Mouse (Mus musculus) testis, adult 2 months (tissue): ENCODE measurements around the gene Atg101. TPM values are rescaled to one million over a fixed set of nuclear protein-coding genes. Genes with fewer than 3 reads are reported as not detected.
"Not testable (repeated sequence)": the region's sequence is repeated elsewhere in the genome, so short reads cannot be mapped to it uniquely, and the experiment has no call there.

Experiments
- H3K27ac ChIP-seq: fragments of 200-500 bp; 2 replicates; pipeline ENCODE4 v1.5.1; 2012; ENCODE audit warnings: low read depth, low read length; ENCODE audit not compliant: control insufficient read depth, insufficient read depth
- H3K27me3 ChIP-seq: fragments of 200-500 bp; 2 replicates; pipeline ENCODE4 v1.6.1; 2012; ENCODE audit warnings: mild to moderate bottlenecking, low read length, moderate library complexity; ENCODE audit not compliant: control insufficient read depth, insufficient read depth
- H3K36me3 ChIP-seq: fragments of 200-500 bp; 2 replicates; pipeline ENCODE4 v1.6.1; 2012; ENCODE audit warnings: mild to moderate bottlenecking, low read length; ENCODE audit not compliant: control insufficient read depth, insufficient read depth
- H3K4me1 ChIP-seq: fragments of 200-500 bp; 2 replicates; pipeline ENCODE4 v1.6.1; 2012; ENCODE audit warnings: low read length; ENCODE audit not compliant: control insufficient read depth, insufficient read depth
- H3K4me3 ChIP-seq: fragments of 200-500 bp; 2 replicates; pipeline ENCODE4 v1.5.1; 2012; ENCODE audit warnings: low read depth, mild to moderate bottlenecking, low read length, moderate library complexity, mixed read lengths; ENCODE audit not compliant: control insufficient read depth
- CTCF ChIP-seq: fragments of 200-500 bp; IDR thresholded peaks from 2 replicates; pipeline ENCODE4 v1.5.1; 2012; ENCODE audit warnings: low read depth, mild to moderate bottlenecking, inconsistent platforms, low read length, moderate library complexity; ENCODE audit not compliant: control insufficient read depth, insufficient read depth, insufficient replicate concordance
- POLR2A ChIP-seq: fragments of 200-500 bp; IDR thresholded peaks from 2 replicates; pipeline ENCODE4 v1.6.1; 2012; ENCODE audit warnings: low read depth, mild to moderate bottlenecking, inconsistent platforms, low read length, moderate library complexity; ENCODE audit not compliant: control insufficient read depth
- polyA plus RNA-seq: library from polyadenylated mRNA; depleted of rRNA; stranded (reverse); fragments of >200 nt; gene quantifications from 2 replicates; pipeline ENCODE4 v1.2.3, GENCODE M21; 2012

The Atg101 gene
- polyA plus RNA-seq, 1 experiment: 17.5 TPM

GRCm38 (mm10) chr15:101323511-101323910, 39.4 kb downstream of the Atg101 start:
- no peak for TF ChIP-seq POLR2A
- TF ChIP-seq CTCF: no peak; the same call in 1 of the 2 replicates
- H3K36me3 ChIP-seq: no peaks in the 10 kb centered on the region
- peaks cover 16% of the 10 kb centered on the region for H3K4me1 ChIP-seq
- H3K27me3 ChIP-seq: no peaks in the 10 kb centered on the region
- H3K4me3 ChIP-seq: no peak overlapping the region
- H3K27ac ChIP-seq: no peak overlapping the region

GRCm38 (mm10) chr15:101324409-101324808, 40.3 kb downstream of the Atg101 start:
- peaks cover 16% of the 10 kb centered on the region for H3K4me1 ChIP-seq
- H3K27ac ChIP-seq, H3K36me3 ChIP-seq, H3K4me3 ChIP-seq, H3K27me3 ChIP-seq: not testable (repeated sequence)

- Histone ChIP-seq H3K4me1 (peaks cover 13% of the 10 kb centered on the region), H3K4me3 (no peak overlapping the region), H3K27ac (no peak overlapping the region), H3K27me3 (no peaks in the 10 kb centered on the region), H3K36me3 (no peaks in the 10 kb centered on the region)
- TF ChIP-seq CTCF (no peak), POLR2A (no peak)
Observed at GRCm38 (mm10) chr15:101325991-101326534, 42.0 kb downstream of the Atg101 start.

GRCm38 (mm10) chr15:101327282-101327681, 43.2 kb downstream of the Atg101 start:
- Histone ChIP-seq H3K27ac (no peak overlapping the region), H3K36me3 (no peaks in the 10 kb centered on the region), H3K27me3 (no peaks in the 10 kb centered on the region), H3K4me3 (peak overlapping the region; percentile 23), H3K4me1 (peaks cover 13% of the 10 kb centered on the region)
- peak; percentile 97 for TF ChIP-seq CTCF
- TF ChIP-seq POLR2A: no peak

GRCm38 (mm10) chr15:101328876-101329563, 44.9 kb downstream of the Atg101 start:
- Histone ChIP-seq H3K36me3 (no peaks in the 10 kb centered on the region), H3K4me1 (peaks cover 11% of the 10 kb centered on the region), H3K27ac (no peak overlapping the region), H3K4me3 (no peak overlapping the region), H3K27me3 (no peaks in the 10 kb centered on the region)
- TF ChIP-seq POLR2A (no peak), CTCF (no peak)

- no peak overlapping the region for H3K4me3 ChIP-seq
- no peaks in the 10 kb centered on the region for H3K36me3 ChIP-seq
- H3K27ac ChIP-seq: no peak overlapping the region
- TF ChIP-seq POLR2A: no peak
- no peak for TF ChIP-seq CTCF
- no peaks in the 10 kb centered on the region for H3K27me3 ChIP-seq
- peaks cover 11% of the 10 kb centered on the region for H3K4me1 ChIP-seq
Observed at GRCm38 (mm10) chr15:101329564-101329892, 45.5 kb downstream of the Atg101 start.

- peaks cover 11% of the 10 kb centered on the region for H3K4me1 ChIP-seq
- no peak overlapping the region for H3K27ac ChIP-seq
Observed at GRCm38 (mm10) chr15:101331090-101331489, 47.0 kb downstream of the Atg101 start.

GRCm38 (mm10) chr15:101332370-101332769, 48.3 kb downstream of the Atg101 start:
- TF ChIP-seq POLR2A (no peak), CTCF (no peak)
- no peaks in the 10 kb centered on the region for H3K27me3 ChIP-seq
- H3K4me1 ChIP-seq: peaks cover 6% of the 10 kb centered on the region
- H3K36me3 ChIP-seq: no peaks in the 10 kb centered on the region
- H3K27ac ChIP-seq: no peak overlapping the region
- no peak overlapping the region for H3K4me3 ChIP-seq

More at GRCm38 (mm10) chr15:101331090-101331489, 47.0 kb downstream of the Atg101 start:
- Histone ChIP-seq H3K4me3 (no peak overlapping the region), H3K27me3 (no peaks in the 10 kb centered on the region), H3K36me3 (no peaks in the 10 kb centered on the region)
- TF ChIP-seq POLR2A (no peak), CTCF (no peak)
